Mouse (Mus musculus) mouse trophoblast stem cell (cell line): Measurements from ENCODE around the gene Dhx37.

Source experiments
- in situ Hi-C, 2 experiments: fragments of 300-500 bp; cut with MseI, MboI; formaldehyde crosslinking; loops; 2 replicates in 1 of 2; 3 replicates in 1 of 2; pipeline ENCODE4 v1.15.1; 2025

The Dhx37 gene

GRCm38 (mm10) chr5:125363894-125364293 is 70.0 kb downstream of the Dhx37 start:
- in situ Hi-C loops: no loop called here
